Mouse (Mus musculus): ENCODE results near the gene Hist2h2aa2. TPM values are rescaled to one million over a fixed set of nuclear protein-coding genes. Genes with fewer than 3 reads are reported as not detected.

The Hist2h2aa2 gene
- polyA plus RNA-seq, 1 experiment: 103 TPM

- Histone ChIP-seq H3K4me2 (ENCODE audit: low read depth) (peak overlapping the region; percentile 85), H3K79me2 (ENCODE audit: control insufficient read depth, insufficient read depth) (no peaks in the 10 kb centered on the region), H3K36me3 (ENCODE audit: control insufficient read depth, insufficient read depth) (no peaks in the 10 kb centered on the region), H3K4me3 (peak overlapping the region; percentile 47), H3K27me3 (ENCODE audit: control insufficient read depth, insufficient read depth, insufficient read length) (no peaks in the 10 kb centered on the region), H3ac (ENCODE audit: control insufficient read depth, insufficient read length) (peak overlapping the region; percentile 62)
- TF ChIP-seq REST (IDR thresholded peaks at IDR 0.05; ENCODE audit: insufficient read depth, insufficient read length): no peak
- no peak for TF ChIP-seq POLR2A (IDR thresholded peaks at IDR 0.05; ENCODE audit: insufficient read length, low read depth)
- no peak for TF ChIP-seq SRF (IDR thresholded peaks at IDR 0.05; ENCODE audit: control insufficient read depth, insufficient read length, low read depth)
- no peak for TF ChIP-seq MAX (IDR thresholded peaks at IDR 0.05; ENCODE audit: low read depth)
- no peak for TF ChIP-seq MYOG (IDR thresholded peaks at IDR 0.05; ENCODE audit: control insufficient read depth in 1 of 3, insufficient read depth in 1 of 3, insufficient read length in 2 of 3, low read depth in 2 of 3)
- no peak for TF ChIP-seq TCF12 (IDR thresholded peaks at IDR 0.05; ENCODE audit: insufficient read depth, poor library complexity, severe bottlenecking)
- no peak for TF ChIP-seq CEBPB (IDR thresholded peaks at IDR 0.05; ENCODE audit: insufficient read depth, poor library complexity, severe bottlenecking)
- TF ChIP-seq TCF3 (IDR thresholded peaks at IDR 0.05; ENCODE audit: insufficient read length, low read depth): no peak
- no peak for TF ChIP-seq MYOD1 (IDR thresholded peaks at IDR 0.05; ENCODE audit: control insufficient read depth in 1 of 3, insufficient read length in 2 of 3, low read depth in 2 of 3)
- no peak for TF ChIP-seq E2F4 (IDR thresholded peaks at IDR 0.05; ENCODE audit: insufficient read depth)
- TF ChIP-seq POLR2AphosphoS2 (IDR thresholded peaks at IDR 0.05; ENCODE audit: insufficient read length, low read depth): no peak
These were observed 23.7 kb upstream of the Hist2h2aa2 start for GRCm38 (mm10) chr3:96263558-96264403.

DNA sequence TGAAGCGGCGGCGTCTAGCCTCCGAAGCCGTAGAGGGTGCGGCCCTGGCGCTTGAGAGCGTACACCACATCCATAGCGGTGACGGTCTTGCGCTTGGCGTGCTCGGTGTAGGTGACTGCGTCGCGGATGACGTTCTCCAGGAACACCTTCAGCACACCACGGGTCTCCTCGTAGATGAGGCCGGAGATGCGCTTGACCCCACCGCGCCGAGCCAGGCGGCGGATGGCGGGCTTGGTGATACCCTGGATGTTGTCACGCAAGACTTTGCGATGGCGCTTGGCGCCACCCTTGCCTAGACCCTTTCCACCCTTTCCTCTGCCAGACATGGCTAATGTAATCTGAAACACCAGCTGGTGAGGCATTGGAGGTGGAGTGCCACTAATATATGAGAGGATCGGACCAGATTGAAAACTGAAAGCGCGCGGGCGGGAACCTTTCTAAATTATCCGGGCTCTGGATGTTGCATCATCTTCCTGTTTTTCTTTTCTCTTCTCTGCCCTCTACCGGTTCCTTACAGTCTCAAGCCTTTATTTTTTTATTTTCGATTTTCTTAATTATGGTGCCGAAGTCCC is 23.0 kb upstream of the Hist2h2aa2 start, which contains the start of gene Hist2h4:
Hist2h4 (minus strand) TSS at position 333 of the 572 bp plus-strand sequence.
- H3ac ChIP-seq (ENCODE audit: control insufficient read depth, insufficient read length): peak within 1 kb of the TSS; percentile 62
- peak within 1 kb of the TSS; percentile 47 for H3K4me3 ChIP-seq
- TF ChIP-seq TCF12 (IDR thresholded peaks at IDR 0.05; ENCODE audit: insufficient read depth, poor library complexity, severe bottlenecking) (no peak), SRF (IDR thresholded peaks at IDR 0.05; ENCODE audit: control insufficient read depth, insufficient read length, low read depth) (peak; percentile 42), CEBPB (IDR thresholded peaks at IDR 0.05; ENCODE audit: insufficient read depth, poor library complexity, severe bottlenecking) (peak; percentile 96), POLR2AphosphoS2 (IDR thresholded peaks at IDR 0.05; ENCODE audit: insufficient read length, low read depth) (peak; percentile 100), USF1 (IDR thresholded peaks at IDR 0.05; ENCODE audit: low read depth) (no peak), E2F4 (IDR thresholded peaks at IDR 0.05; ENCODE audit: insufficient read depth) (peak; percentile 93), POLR2A (IDR thresholded peaks at IDR 0.05; ENCODE audit: insufficient read length, low read depth) (peak; percentile 94), TCF3 (IDR thresholded peaks at IDR 0.05; ENCODE audit: insufficient read length, low read depth) (no peak), MAX (IDR thresholded peaks at IDR 0.05; ENCODE audit: low read depth) (no peak), REST (IDR thresholded peaks at IDR 0.05; ENCODE audit: insufficient read depth, insufficient read length) (peak; percentile 26), MYOD1 (IDR thresholded peaks at IDR 0.05; ENCODE audit: control insufficient read depth in 1 of 3, insufficient read length in 2 of 3, low read depth in 2 of 3) (peak in 2 of 3 experiments; percentile 32 to 38), MYOG (IDR thresholded peaks at IDR 0.05; ENCODE audit: control insufficient read depth in 1 of 3, insufficient read depth in 1 of 3, insufficient read length in 2 of 3, low read depth in 2 of 3) (peak; percentile 19 to 43 (median 37))
- H3K27me3 ChIP-seq (ENCODE audit: control insufficient read depth, insufficient read depth, insufficient read length): no peaks in the 10 kb centered on the region
- no peaks in the 10 kb centered on the region for H3K79me2 ChIP-seq (ENCODE audit: control insufficient read depth, insufficient read depth)
- H3K36me3 ChIP-seq (ENCODE audit: control insufficient read depth, insufficient read depth): no peaks in the 10 kb centered on the region
- peak within 1 kb of the TSS; percentile 87 for H3K4me2 ChIP-seq (ENCODE audit: low read depth)

DNA sequence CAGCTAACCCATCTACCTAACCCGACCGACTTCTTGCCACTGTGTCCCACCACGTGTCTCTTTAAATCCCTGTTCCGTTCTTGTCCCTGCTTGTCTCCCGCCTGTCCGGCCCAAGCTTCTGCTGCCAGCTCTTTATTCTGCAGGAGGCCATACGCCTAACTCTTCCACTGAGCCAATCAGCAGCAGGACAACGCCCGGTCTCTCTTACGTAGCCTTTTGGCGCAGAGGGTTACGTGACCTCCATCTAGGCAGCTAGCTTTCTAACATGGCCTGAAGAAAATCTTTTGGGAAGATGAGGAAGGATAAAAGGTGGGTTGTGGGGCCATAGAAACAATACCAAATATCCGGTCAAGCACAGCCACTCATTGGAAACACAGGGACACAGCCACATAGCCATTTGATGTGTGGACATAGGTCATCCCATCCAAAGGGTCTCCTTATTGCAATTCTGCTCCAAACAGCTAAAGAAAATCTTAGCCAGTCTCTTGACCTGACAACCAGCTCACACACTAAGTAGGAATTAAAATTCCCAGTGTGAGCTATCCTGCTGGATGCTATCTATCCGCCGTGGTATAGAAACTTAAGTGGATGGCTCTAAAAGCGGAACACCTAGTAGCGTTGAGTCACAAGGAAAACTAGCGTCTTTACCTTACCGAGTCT is 22.3 kb upstream of the Hist2h2aa2 start:
- no peaks in the 10 kb centered on the region for H3K27me3 ChIP-seq (ENCODE audit: control insufficient read depth, insufficient read depth, insufficient read length)
- H3K36me3 ChIP-seq (ENCODE audit: control insufficient read depth, insufficient read depth): no peaks in the 10 kb centered on the region
- H3K4me2 ChIP-seq (ENCODE audit: low read depth): peak overlapping the region; percentile 87
- H3K4me3 ChIP-seq: peak overlapping the region; percentile 47
- peak overlapping the region; percentile 62 for H3ac ChIP-seq (ENCODE audit: control insufficient read depth, insufficient read length)
- TF ChIP-seq POLR2A (IDR thresholded peaks at IDR 0.05; ENCODE audit: insufficient read length, low read depth) (peak; percentile 65), MYOG (IDR thresholded peaks at IDR 0.05; ENCODE audit: control insufficient read depth in 1 of 3, insufficient read depth in 1 of 3, insufficient read length in 2 of 3, low read depth in 2 of 3) (no peak), POLR2AphosphoS2 (IDR thresholded peaks at IDR 0.05; ENCODE audit: insufficient read length, low read depth) (peak; percentile 82)
- no peaks in the 10 kb centered on the region for H3K79me2 ChIP-seq (ENCODE audit: control insufficient read depth, insufficient read depth)

DNA sequence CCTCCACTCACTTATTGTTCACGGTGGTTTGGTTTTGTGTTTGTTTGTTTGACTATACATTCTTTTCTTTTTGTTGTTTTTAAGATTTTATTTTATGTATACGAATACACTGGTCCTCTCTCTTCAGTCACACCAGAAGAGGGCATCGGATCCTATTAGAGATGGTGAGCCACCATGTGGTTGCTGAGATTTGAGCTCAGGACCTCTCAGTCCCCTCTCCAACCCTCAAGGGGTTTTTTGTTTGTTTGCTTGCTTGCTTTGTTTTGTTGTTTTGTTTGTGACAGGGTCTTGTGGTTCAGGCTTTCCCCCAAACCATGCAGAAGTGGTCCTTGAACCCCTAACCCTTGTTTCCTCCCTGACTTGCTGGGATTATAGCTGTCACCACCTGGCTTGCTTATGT is 21.5 kb upstream of the Hist2h2aa2 start:
- Histone ChIP-seq H3K4me2 (ENCODE audit: low read depth) (peak overlapping the region; percentile 87), H3ac (ENCODE audit: control insufficient read depth, insufficient read length) (no peak overlapping the region), H3K4me3 (peak overlapping the region; percentile 47), H3K27me3 (ENCODE audit: control insufficient read depth, insufficient read depth, insufficient read length) (no peaks in the 10 kb centered on the region), H3K36me3 (ENCODE audit: control insufficient read depth, insufficient read depth) (no peaks in the 10 kb centered on the region), H3K79me2 (ENCODE audit: control insufficient read depth, insufficient read depth) (no peaks in the 10 kb centered on the region)
- TF ChIP-seq POLR2A (IDR thresholded peaks at IDR 0.05; ENCODE audit: insufficient read length, low read depth) (no peak), POLR2AphosphoS2 (IDR thresholded peaks at IDR 0.05; ENCODE audit: insufficient read length, low read depth) (no peak), SRF (IDR thresholded peaks at IDR 0.05; ENCODE audit: control insufficient read depth, insufficient read length, low read depth) (no peak), E2F4 (IDR thresholded peaks at IDR 0.05; ENCODE audit: insufficient read depth) (no peak), TCF12 (IDR thresholded peaks at IDR 0.05; ENCODE audit: insufficient read depth, poor library complexity, severe bottlenecking) (no peak), REST (IDR thresholded peaks at IDR 0.05; ENCODE audit: insufficient read depth, insufficient read length) (no peak), MAX (IDR thresholded peaks at IDR 0.05; ENCODE audit: low read depth) (no peak), TCF3 (IDR thresholded peaks at IDR 0.05; ENCODE audit: insufficient read length, low read depth) (no peak), MYOG (IDR thresholded peaks at IDR 0.05; ENCODE audit: control insufficient read depth in 1 of 3, insufficient read depth in 1 of 3, insufficient read length in 2 of 3, low read depth in 2 of 3) (no peak), USF1 (IDR thresholded peaks at IDR 0.05; ENCODE audit: low read depth) (no peak)

Data from myocyte (in vitro differentiated cells).